Mouse (Mus musculus) NIH3T3 (cell line): Measurements from ENCODE around the gene Anxa6.

ENCODE experiments used
- DNase-seq: peaks from one replicate; pipeline ENCODE4 v3.0.0-alpha.2; 2012; ENCODE audit warnings: low read depth

Anxa6 gene

DNA sequence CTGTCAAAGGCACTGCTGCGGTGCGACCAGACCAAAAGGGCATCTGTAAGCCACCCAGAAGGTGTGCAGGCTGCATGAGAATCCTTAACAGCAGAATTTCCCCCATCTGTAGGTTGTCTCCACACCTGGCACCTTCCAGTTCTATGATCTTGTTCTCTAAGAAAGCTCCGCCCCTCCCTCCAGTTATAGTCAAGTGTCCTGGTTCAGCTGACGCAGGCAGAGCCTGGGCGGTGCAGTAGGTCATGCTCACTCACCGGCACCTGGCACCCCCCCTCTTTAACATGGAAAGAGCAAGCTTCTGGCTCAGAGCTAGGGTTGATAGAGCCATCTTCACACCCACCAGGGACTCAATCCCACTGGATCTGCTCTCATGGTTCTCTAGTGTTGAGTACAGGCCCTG lies 104.0 kb downstream of the Anxa6 start:
- no peak for DNase-seq
